Mouse (Mus musculus) heart, adult 10 weeks (tissue): Measurements from ENCODE around the gene 2610028H24Rik. TPM values are rescaled to one million over a fixed set of nuclear protein-coding genes. Genes with fewer than 3 reads are reported as not detected.

Experiments
- polyA plus RNA-seq: library from polyadenylated mRNA; stranded (reverse); fragments of 350-450 nt; fragmentation: Illumina TruSeq; extraction: RNeasy Lipid Tissue Mini Kit (QIAGEN cat#74804); gene quantifications from one replicate; pipeline ENCODE4 v1.2.3, GENCODE M21; 2014; ENCODE audit warnings: low read depth, low replicate concordance

Gene 2610028H24Rik
- polyA plus RNA-seq: 0.99 TPM

GRCm38 (mm10) chr10:76448851-76449250, at the start of gene 2610028H24Rik:
Gene 2610028H24Rik, plus strand, starts transcription at chr10:76449081.

DNA sequence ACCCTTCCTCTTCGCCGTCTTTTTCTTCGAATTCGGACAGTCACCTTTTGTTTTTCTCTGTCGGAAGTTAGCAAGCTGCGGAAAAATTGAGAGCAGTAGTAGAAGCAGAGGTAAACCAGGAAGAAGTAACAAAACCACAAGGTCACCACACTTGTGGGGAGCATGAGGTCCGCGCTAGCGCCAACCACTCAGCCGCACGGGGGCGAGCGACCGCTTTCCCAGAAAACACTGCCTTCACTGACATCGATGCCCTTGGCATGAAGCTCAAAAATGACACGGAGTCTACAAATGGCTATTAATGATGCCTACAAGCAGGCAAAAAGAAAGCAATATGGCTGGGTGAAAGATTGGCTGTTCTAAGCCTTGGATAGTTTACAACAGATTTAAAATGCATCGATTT, 8.6 kb upstream of the 2610028H24Rik start, which contains the start of gene AC141477.1:
Gene AC141477.1, minus strand, starts transcription at position 164 of the 400 bp plus-strand sequence.

GRCm38 (mm10) chr10:76442178-76443088, 6.4 kb upstream of the 2610028H24Rik start, which contains the start of gene Pcnt:
Gene Pcnt, minus strand, starts transcription at chr10:76442786.

GRCm38 (mm10) chr10:76468203-76469162, 19.6 kb downstream of the 2610028H24Rik start, which contains the start of the genes Mcm3ap and Ybey:
Gene Mcm3ap, plus strand, starts transcription at chr10:76468927.
Gene Ybey, minus strand, starts transcription at chr10:76469114.

Other genes starting within 250 kb of the 2610028H24Rik start
- gene Prmt2, start 211.2 kb upstream of the 2610028H24Rik start, polyA plus RNA-seq: 12.6 TPM
- 2.4 TPM for gene S100b, start 195.2 kb upstream of the 2610028H24Rik start, polyA plus RNA-seq
- gene Dip2a, start 103.8 kb upstream of the 2610028H24Rik start, polyA plus RNA-seq: 8.6 TPM
- gene AC141477.1, start 8.6 kb upstream of the 2610028H24Rik start, polyA plus RNA-seq: not detected
- 56.6 TPM for gene Pcnt, start 6.3 kb upstream of the 2610028H24Rik start, polyA plus RNA-seq
- 27.2 TPM for gene Mcm3ap, start 19.8 kb downstream of the 2610028H24Rik start, polyA plus RNA-seq
- 2.6 TPM for gene Ybey, start 20.0 kb downstream of the 2610028H24Rik start, polyA plus RNA-seq
- 1.8 TPM for gene Lss, start 82.5 kb downstream of the 2610028H24Rik start, polyA plus RNA-seq
- gene Spatc1l, start 113.2 kb downstream of the 2610028H24Rik start, polyA plus RNA-seq: not detected
- not detected for gene Ftcd, start 126.6 kb downstream of the 2610028H24Rik start, polyA plus RNA-seq
- gene Col6a2, start 174.5 kb downstream of the 2610028H24Rik start, polyA plus RNA-seq: 49.8 TPM